Mouse (Mus musculus) cerebellum, adult 2 months (tissue): ENCODE measurements at regions not wholly inside any gene's neighbourhood (a gene's known extent, or its start where the extent isn't known, plus 50 kb on each side); places are given as distances from the start of the nearest gene placed in this dataset.

ENCODE experiments used
- DNase-seq, 2 experiments: peaks; one replicate each; pipeline ENCODE4 v3.0.0; 2021
- H3K27ac ChIP-seq: fragments of 200-500 bp; 2 replicates; pipeline ENCODE4 v1.5.1; 2012; ENCODE audit warnings: low read length, control low read depth, inconsistent platforms; ENCODE audit not compliant: insufficient read depth
- H3K27me3 ChIP-seq: fragments of 200-500 bp; 2 replicates; pipeline ENCODE4 v1.6.1; 2012; ENCODE audit warnings: inconsistent platforms, mild to moderate bottlenecking, low read length, moderate library complexity; ENCODE audit not compliant: control insufficient read depth, insufficient read depth
- H3K4me1 ChIP-seq: fragments of 200-500 bp; 2 replicates; pipeline ENCODE4 v1.6.1; 2011; ENCODE audit warnings: low read length; ENCODE audit not compliant: control insufficient read depth, insufficient read depth
- H3K4me3 ChIP-seq: fragments of 200-500 bp; replicated peaks from 2 replicates; pipeline ENCODE3; 2011; ENCODE audit warnings: mild to moderate bottlenecking, low read depth, low read length, control low read depth; ENCODE audit not compliant: insufficient read depth
- CTCF ChIP-seq: fragments of 200-500 bp; IDR thresholded peaks from 2 replicates; pipeline ENCODE4 v1.5.1; 2011; ENCODE audit warnings: low read depth, mild to moderate bottlenecking, control low read depth, low read length, moderate library complexity, borderline replicate concordance; ENCODE audit not compliant: insufficient read depth
- POLR2A ChIP-seq: fragments of 200-500 bp; IDR thresholded peaks from 2 replicates; pipeline ENCODE4 v1.6.1; 2011; ENCODE audit warnings: low read length, control low read depth, borderline replicate concordance; ENCODE audit not compliant: insufficient read depth
- WGBS: fragments of 180-500 bp; shearing (Covaris S2); methylation state at CpG from one replicate; pipeline ENCODE4 v1.1.7; 2018; 5-methylcytosine and 5-hydroxymethylcytosine counted together

GRCm38 (mm10) chr4:127501881-127502280, 143.9 kb upstream of the Gjb5 start:
- H3K4me3 ChIP-seq, result no peak overlapping the region
- H3K27me3 ChIP-seq, result no peaks in the 10 kb centered on the region
- TF ChIP-seq POLR2A, result no peak
- TF ChIP-seq CTCF, result no peak
- peaks cover 11% of the 10 kb centered on the region for H3K4me1 ChIP-seq
- H3K27ac ChIP-seq, result no peak overlapping the region
- 26% methylated on average over 7 of the region's 7 CpGs for WGBS
- DNase-seq, result peak; percentile 39 to 65

GRCm38 (mm10) chr4:127487016-127487780, 129.2 kb upstream of the Gjb5 start:
- Histone ChIP-seq H3K27me3 (no peaks in the 10 kb centered on the region), H3K27ac (no peak overlapping the region), H3K4me3 (no peak overlapping the region), H3K4me1 (peaks cover 16% of the 10 kb centered on the region)
- DNase-seq, result peak; percentile 54 to 70
- WGBS, result 33% methylated on average over 10 of the region's 10 CpGs
- TF ChIP-seq CTCF, result no peak
- TF ChIP-seq POLR2A, result no peak

GRCm38 (mm10) chr4:127485238-127485637, 127.3 kb upstream of the Gjb5 start:
- no peak for DNase-seq
- 87% methylated on average over 5 of the region's 5 CpGs for WGBS

GRCm38 (mm10) chr4:127482461-127482860, 124.5 kb upstream of the Gjb5 start:
- no peak for DNase-seq
- TF ChIP-seq POLR2A (no peak), CTCF (no peak)
- Histone ChIP-seq H3K4me1 (peaks cover 12% of the 10 kb centered on the region), H3K4me3 (no peak overlapping the region), H3K27ac (no peak overlapping the region), H3K27me3 (no peaks in the 10 kb centered on the region)
- WGBS, result 86% methylated on average over 4 of the region's 4 CpGs

More at GRCm38 (mm10) chr4:127485238-127485637, 127.3 kb upstream of the Gjb5 start:
- TF ChIP-seq POLR2A, result no peak
- peak; percentile 13; the same call in 1 of the 2 replicates for TF ChIP-seq CTCF
- H3K4me3 ChIP-seq, result no peak overlapping the region
- no peaks in the 10 kb centered on the region for H3K27me3 ChIP-seq
- H3K27ac ChIP-seq, result no peak overlapping the region
- peaks cover 16% of the 10 kb centered on the region for H3K4me1 ChIP-seq

- Histone ChIP-seq H3K27ac (no peak overlapping the region), H3K27me3 (no peaks in the 10 kb centered on the region), H3K4me1 (no peaks in the 10 kb centered on the region), H3K4me3 (no peak overlapping the region)
- TF ChIP-seq POLR2A (no peak), CTCF (no peak)
- WGBS, result 66% methylated on average over 5 of the region's 5 CpGs
- no peak for DNase-seq
Measured at GRCm38 (mm10) chr4:127480339-127480738, 122.4 kb upstream of the Gjb5 start.

- H3K4me3 ChIP-seq, result no peak overlapping the region
- DNase-seq, result no peak
- H3K27ac ChIP-seq, result no peak overlapping the region
- no peak for TF ChIP-seq POLR2A
- no peak for TF ChIP-seq CTCF
- H3K4me1 ChIP-seq, result no peaks in the 10 kb centered on the region
- H3K27me3 ChIP-seq, result no peaks in the 10 kb centered on the region
- WGBS, result 89% methylated on average over 7 of the region's 7 CpGs
Measured at GRCm38 (mm10) chr4:127469877-127470276, 111.9 kb upstream of the Gjb5 start.

- TF ChIP-seq CTCF (no peak), POLR2A (no peak)
- H3K4me3 ChIP-seq, result no peak overlapping the region
- no peak overlapping the region for H3K27ac ChIP-seq
- WGBS, result 88% methylated on average over 11 of the region's 11 CpGs
- no peaks in the 10 kb centered on the region for H3K4me1 ChIP-seq
- DNase-seq, result no peak
- no peaks in the 10 kb centered on the region for H3K27me3 ChIP-seq
Measured at GRCm38 (mm10) chr4:127454511-127455119, 96.6 kb upstream of the Gjb5 start.

- no peaks in the 10 kb centered on the region for H3K4me1 ChIP-seq
- H3K27me3 ChIP-seq, result no peaks in the 10 kb centered on the region
- no peak for TF ChIP-seq CTCF
- no peak for DNase-seq
- WGBS, result 81% methylated on average over 8 of the region's 8 CpGs
- no peak overlapping the region for H3K4me3 ChIP-seq
- no peak overlapping the region for H3K27ac ChIP-seq
Measured at GRCm38 (mm10) chr4:127452081-127452480, 94.1 kb upstream of the Gjb5 start.
